Mouse (Mus musculus): ENCODE measurements around the gene Hrasls. TPM values are rescaled to one million over a fixed set of nuclear protein-coding genes. Genes with fewer than 3 reads are reported as not detected.

Gene Hrasls
- total and polyA plus RNA-seq, 3 experiments, result not detected

- H3K4me3 ChIP-seq (replicated peaks in 1 of 3; ENCODE audit: low read depth in 2 of 3, low read length in 2 of 3, poor library complexity in 1 of 3), result no peak overlapping the region
- no peaks in the 10 kb centered on the region for H3K36me3 ChIP-seq (replicated peaks in 1 of 2; ENCODE audit: control insufficient read depth in 1 of 2, insufficient read depth in 1 of 2, low read length in 1 of 2)
- no peak for TF ChIP-seq MAZ (IDR thresholded peaks at IDR 0.05; ENCODE audit: low read depth, low read length)
- no peak for TF ChIP-seq NELFE (IDR thresholded peaks at IDR 0.05; ENCODE audit: low read depth, low read length)
- no peak for TF ChIP-seq MAFK (IDR thresholded peaks at IDR 0.05; ENCODE audit: insufficient replicate concordance, low read length)
- no peak for TF ChIP-seq POLR2AphosphoS2 (IDR thresholded peaks at IDR 0.05; ENCODE audit: low read depth, low read length)
- TF ChIP-seq MAX (IDR thresholded peaks at IDR 0.05; ENCODE audit: low read length), result no peak
- no peak for TF ChIP-seq PAX5 (IDR thresholded peaks at IDR 0.05; ENCODE audit: low read length)
- no peak for TF ChIP-seq CTCF (conservative IDR thresholded peaks at IDR 0.05 in 1 of 2, IDR thresholded peaks at IDR 0.05 in 1 of 2; ENCODE audit: low read depth in 2 of 2, low read length in 2 of 2)
- TF ChIP-seq RCOR1 (conservative IDR thresholded peaks at IDR 0.05; ENCODE audit: low read depth, low read length), result no peak
- TF ChIP-seq RAD21 (IDR thresholded peaks at IDR 0.05; ENCODE audit: low read depth, low read length), result no peak
- TF ChIP-seq MXI1 (IDR thresholded peaks at IDR 0.05; ENCODE audit: low read depth, low read length), result no peak
- no peak for TF ChIP-seq ZNF384 (IDR thresholded peaks at IDR 0.05; ENCODE audit: low read depth, low read length)
- no peak for TF ChIP-seq ZC3H11A (IDR thresholded peaks at IDR 0.05; ENCODE audit: low read depth, low read length)
- TF ChIP-seq BHLHE40 (IDR thresholded peaks at IDR 0.05; ENCODE audit: low read depth, low read length), result no peak
- no peak for TF ChIP-seq USF1 (IDR thresholded peaks at IDR 0.05; ENCODE audit: low read depth, low read length)
- TF ChIP-seq IRF4 (IDR thresholded peaks at IDR 0.05; ENCODE audit: low read depth, low read length), result no peak
- H3K9ac ChIP-seq (ENCODE audit: insufficient read depth, low read depth), result no peak overlapping the region
- H3K27ac ChIP-seq (ENCODE audit: insufficient read depth, low read depth), result no peak overlapping the region
- in situ Hi-C loops (cut with MboI; ENCODE audit: low pct_ligation_motif_present, low pct_unique_long_range_greater_than_20kb, low sequenced_read_pairs) (no loop called here), dilution Hi-C loops (cut with MboI; ENCODE audit: extremely low pct_ligation_motif_present, extremely low pct_unique_long_range_greater_than_20kb, low sequenced_read_pairs) (no loop called here)
- no peaks in the 10 kb centered on the region for H3K79me2 ChIP-seq (replicated peaks; ENCODE audit: control insufficient read depth, extremely low read depth, insufficient read depth, poor library complexity, severe bottlenecking)
- DNase-seq (ENCODE audit: extremely low read depth), result no peak
- no peak overlapping the region for H3K4me2 ChIP-seq (ENCODE audit: insufficient read depth, low read depth, poor library complexity, severe bottlenecking)
- H3K9me3 ChIP-seq (replicated peaks; ENCODE audit: low read length), result peaks cover 74% of the 10 kb centered on the region
- H3K4me1 ChIP-seq (ENCODE audit: control insufficient read depth in 1 of 2, insufficient read depth in 2 of 2), result no peaks in the 10 kb centered on the region
- no peaks in the 10 kb centered on the region for H3K27me3 ChIP-seq (replicated peaks)
Measured at GRCm38 (mm10) chr16:29204875-29205274, 4.6 kb upstream of the Hrasls start.

GRCm38 (mm10) chr16:29205581-29205980 lies 3.9 kb upstream of the Hrasls start:
- H3K4me1 ChIP-seq (ENCODE audit: control insufficient read depth in 1 of 2, insufficient read depth in 2 of 2), result no peaks in the 10 kb centered on the region
- H3K9me3 ChIP-seq (replicated peaks; ENCODE audit: low read length), result peaks cover 75% of the 10 kb centered on the region
- H3K36me3 ChIP-seq (replicated peaks in 1 of 2; ENCODE audit: control insufficient read depth in 1 of 2, insufficient read depth in 1 of 2, low read length in 1 of 2), result no peaks in the 10 kb centered on the region
- in situ Hi-C loops (cut with MboI; ENCODE audit: low pct_ligation_motif_present, low pct_unique_long_range_greater_than_20kb, low sequenced_read_pairs), result no loop called here
- dilution Hi-C loops (cut with MboI; ENCODE audit: extremely low pct_ligation_motif_present, extremely low pct_unique_long_range_greater_than_20kb, low sequenced_read_pairs), result no loop called here
- no peak overlapping the region for H3K9ac ChIP-seq (ENCODE audit: insufficient read depth, low read depth)
- H3K4me2 ChIP-seq (ENCODE audit: insufficient read depth, low read depth, poor library complexity, severe bottlenecking), result no peak overlapping the region
- H3K79me2 ChIP-seq (replicated peaks; ENCODE audit: control insufficient read depth, extremely low read depth, insufficient read depth, poor library complexity, severe bottlenecking), result no peaks in the 10 kb centered on the region
- H3K27ac ChIP-seq (ENCODE audit: insufficient read depth, low read depth), result no peak overlapping the region
- TF ChIP-seq BHLHE40 (IDR thresholded peaks at IDR 0.05; ENCODE audit: low read depth, low read length) (no peak), E2F4 (IDR thresholded peaks at IDR 0.05; ENCODE audit: insufficient replicate concordance, low read depth, low read length) (no peak), GABPA (IDR thresholded peaks at IDR 0.05; ENCODE audit: insufficient replicate concordance, low read depth, low read length) (no peak), NRF1 (IDR thresholded peaks at IDR 0.05; ENCODE audit: low read depth, low read length) (no peak), USF1 (IDR thresholded peaks at IDR 0.05; ENCODE audit: low read depth, low read length) (no peak), MAZ (IDR thresholded peaks at IDR 0.05; ENCODE audit: low read depth, low read length) (no peak), CHD2 (IDR thresholded peaks at IDR 0.05; ENCODE audit: low read length) (no peak), ZNF384 (IDR thresholded peaks at IDR 0.05; ENCODE audit: low read depth, low read length) (no peak), EP300 (IDR thresholded peaks at IDR 0.05; ENCODE audit: low read length) (no peak), ZC3H11A (IDR thresholded peaks at IDR 0.05; ENCODE audit: low read depth, low read length) (no peak), HCFC1 (IDR thresholded peaks at IDR 0.05; ENCODE audit: low read depth, low read length) (no peak), UBTF (IDR thresholded peaks at IDR 0.05; ENCODE audit: low read depth, low read length) (no peak), TCF12 (IDR thresholded peaks at IDR 0.05; ENCODE audit: low read depth, low read length) (no peak), POLR2A (IDR thresholded peaks at IDR 0.05; ENCODE audit: low read depth, low read length) (no peak), NELFE (IDR thresholded peaks at IDR 0.05; ENCODE audit: low read depth, low read length) (no peak)
- no peak for DNase-seq (ENCODE audit: extremely low read depth)
- no peaks in the 10 kb centered on the region for H3K27me3 ChIP-seq (replicated peaks)
- H3K4me3 ChIP-seq (replicated peaks in 1 of 3; ENCODE audit: low read depth in 2 of 3, low read length in 2 of 3, poor library complexity in 1 of 3), result no peak overlapping the region
